Mouse (Mus musculus) erythroid progenitor cell, adult 5-6 weeks (primary cell): ENCODE results near the gene Hpcal4. TPM values are rescaled to one million over a fixed set of nuclear protein-coding genes. Genes with fewer than 3 reads are reported as not detected.

Experiments used
- ATAC-seq: replicated peaks from 2 replicates; pipeline ENCODE4 v1.8.0; 2016; ENCODE audit warnings: moderate number of reproducible peaks, mild to moderate bottlenecking, moderate TSS enrichment, inconsistent platforms; ENCODE audit not compliant: poor library complexity, low FRiP score, severe bottlenecking
- total RNA-seq, 2 experiments: library from RNA; stranded (forward) in 1 of 2; stranded (reverse) in 1 of 2; fragments of 150-400 nt in 1 of 2; fragments of 186-747, 209-891 nt in 1 of 2; gene quantifications; 2 replicates each; pipeline versions ENCODE4 v1.2.3 to v1.2.4; 2015 to 2017; ENCODE audit warnings: low replicate concordance in 2 of 2

The Hpcal4 gene
- total RNA-seq, 2 experiments from 2014 or later = not detected

- ATAC-seq = no peak
Measured at GRCm38 (mm10) chr4:123236431-123237031, 53.5 kb downstream of the Hpcal4 start.

DNA sequence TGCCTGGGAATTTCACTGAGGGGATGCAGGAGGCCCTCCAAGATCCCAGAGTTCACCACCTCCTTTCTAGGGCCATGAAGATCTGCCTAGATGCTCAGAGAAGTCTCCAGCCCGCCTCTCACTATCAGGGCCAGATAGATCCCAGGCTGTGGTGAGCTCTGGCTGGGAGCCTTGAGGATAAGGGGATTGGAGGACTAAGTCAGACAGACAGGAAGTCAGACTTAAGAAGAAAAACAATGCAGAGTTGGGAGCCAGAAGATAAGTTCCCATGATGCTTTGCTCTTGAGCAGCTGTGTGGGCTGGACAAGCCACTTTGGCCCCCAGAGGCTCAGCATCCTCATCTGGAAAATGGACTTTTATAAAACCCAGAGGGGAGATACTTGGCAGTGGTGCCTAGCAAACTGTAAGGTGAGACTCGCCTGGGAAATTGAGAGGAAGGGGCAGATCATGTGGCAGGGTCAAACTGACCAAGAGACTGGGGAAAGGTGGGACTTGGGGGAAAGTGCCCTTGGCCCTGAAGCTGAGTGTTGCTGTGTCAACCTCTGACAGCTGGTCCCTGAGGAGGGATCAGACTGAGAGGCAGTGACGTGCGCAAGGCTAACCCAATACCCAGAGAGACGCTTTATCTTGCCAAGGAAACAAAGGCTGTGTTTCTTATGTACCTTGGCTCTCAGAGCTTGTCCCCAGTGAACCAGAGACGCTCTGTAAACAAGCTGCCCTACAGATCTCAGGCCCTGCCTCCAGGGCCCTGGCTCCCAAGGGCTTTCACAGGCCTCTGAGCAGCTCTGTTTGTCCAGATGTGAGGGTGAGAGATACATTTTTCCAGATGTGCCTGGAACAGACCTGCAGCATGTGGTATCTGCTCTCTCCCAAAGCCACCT lies 54.6 kb downstream of the Hpcal4 start:
- no peak for ATAC-seq

- no peak for ATAC-seq
Measured at GRCm38 (mm10) chr4:123239361-123240203, 56.6 kb downstream of the Hpcal4 start.

Other genes with a start within 250 kb of the Hpcal4 start
- not detected in 2 replicates for gene Mfsd2a, start 222.0 kb upstream of the Hpcal4 start, total RNA-seq (2015; ENCODE audit: low replicate concordance)
- not detected in 2 replicates for gene Mfsd2a, start 222.0 kb upstream of the Hpcal4 start, total RNA-seq (2017; ENCODE audit: low replicate concordance)
- not detected in 2 replicates for gene Mycl, start 187.6 kb upstream of the Hpcal4 start, total RNA-seq (2015; ENCODE audit: low replicate concordance)
- not detected in 2 replicates for gene Mycl, start 187.6 kb upstream of the Hpcal4 start, total RNA-seq (2017; ENCODE audit: low replicate concordance)
- gene Trit1, start 166.6 kb upstream of the Hpcal4 start, total RNA-seq (2015; ENCODE audit: low replicate concordance) = 1.3 and 3.6 TPM in 2 replicates
- 6.0 and 9.9 TPM in 2 replicates for gene Trit1, start 166.6 kb upstream of the Hpcal4 start, total RNA-seq (2017; ENCODE audit: low replicate concordance)
- gene Bmp8b, start 78.1 kb upstream of the Hpcal4 start, total RNA-seq (2015; ENCODE audit: low replicate concordance) = 2.2 and 6.7 TPM in 2 replicates
- gene Bmp8b, start 78.1 kb upstream of the Hpcal4 start, total RNA-seq (2017; ENCODE audit: low replicate concordance) = 0.77 TPM in 1 of 2 replicates, not detected in the other
- not detected in 2 replicates for gene Oxct2b, start 67.0 kb upstream of the Hpcal4 start, total RNA-seq (2015; ENCODE audit: low replicate concordance)
- gene Oxct2b, start 67.0 kb upstream of the Hpcal4 start, total RNA-seq (2017; ENCODE audit: low replicate concordance) = 1.5 TPM in 1 of 2 replicates, not detected in the other
- gene Ppie, start 43.3 kb upstream of the Hpcal4 start, total RNA-seq (2015; ENCODE audit: low replicate concordance) = 3.8 and 6.5 TPM in 2 replicates
- 1.7 and 7.4 TPM in 2 replicates for gene Ppie, start 43.3 kb upstream of the Hpcal4 start, total RNA-seq (2017; ENCODE audit: low replicate concordance)
- gene Nt5c1a, start 18.3 kb downstream of the Hpcal4 start, total RNA-seq (2015; ENCODE audit: low replicate concordance) = not detected in 2 replicates
- not detected in 2 replicates for gene Nt5c1a, start 18.3 kb downstream of the Hpcal4 start, total RNA-seq (2017; ENCODE audit: low replicate concordance)
- gene Heyl, start 50.3 kb downstream of the Hpcal4 start, total RNA-seq (2015; ENCODE audit: low replicate concordance) = 0.72 TPM in 1 of 2 replicates, not detected in the other
- 0.13 TPM in 1 of 2 replicates, not detected in the other for gene Heyl, start 50.3 kb downstream of the Hpcal4 start, total RNA-seq (2017; ENCODE audit: low replicate concordance)
- gene Pabpc4, start 79.1 kb downstream of the Hpcal4 start, total RNA-seq (2015; ENCODE audit: low replicate concordance) = 390 and 415 TPM in 2 replicates
- gene Pabpc4, start 79.1 kb downstream of the Hpcal4 start, total RNA-seq (2017; ENCODE audit: low replicate concordance) = 408 and 429 TPM in 2 replicates
- gene Oxct2a, start 140.4 kb downstream of the Hpcal4 start, total RNA-seq (2015; ENCODE audit: low replicate concordance) = not detected in 2 replicates
- gene Oxct2a, start 140.4 kb downstream of the Hpcal4 start, total RNA-seq (2017; ENCODE audit: low replicate concordance) = not detected in 2 replicates
- gene Bmp8a, start 160.0 kb downstream of the Hpcal4 start, total RNA-seq (2015; ENCODE audit: low replicate concordance) = not detected in 2 replicates
- gene Bmp8a, start 160.0 kb downstream of the Hpcal4 start, total RNA-seq (2017; ENCODE audit: low replicate concordance) = not detected in 2 replicates